In genomic region chr8:104395703-104396357, GRCm38 (mm10) we compare ENCODE assay signal across 8 mouse cellular contexts. TPM values are rescaled to one million over a fixed set of nuclear protein-coding genes. Genes with fewer than 3 reads are reported as not detected.
A peak's percentile ranks its signal among the peaks of the same experiment; 100 is the strongest.
DNase-seq lines count a peak whose midpoint lies in the region; ATAC-seq and TF ChIP-seq lines count a peak whose summit lies in the region.

TSS of gene Cmtm4 (minus strand) at chr8:104395807.

- H3K27me3 ChIP-seq in forebrain, embryonic 16.5 days (replicated peaks; ENCODE audit: control insufficient read depth, insufficient read depth, low read length): no peaks in the 10 kb centered on the region
- H3K27me3 ChIP-seq in hindbrain, embryonic 13.5 days: no peaks in the 10 kb centered on the region
- peaks cover 37% of the 10 kb centered on the region for H3K27me3 ChIP-seq in megakaryocyte, embryonic 14.5 days (replicated peaks)
- H3K27me3 ChIP-seq in stomach, embryonic 16.5 days (ENCODE audit: control insufficient read depth, insufficient read depth, low read length): no peaks in the 10 kb centered on the region

- ATAC-seq in forebrain, embryonic 16.5 days: peak; percentile 76
- peak; percentile 82 for ATAC-seq in hindbrain, embryonic 13.5 days (ENCODE audit: low FRiP score)
- peak; percentile 89 for ATAC-seq in stomach, embryonic 16.5 days (ENCODE audit: insufficient read depth, low FRiP score)

- H3K4me1 ChIP-seq in forebrain, embryonic 16.5 days (replicated peaks; ENCODE audit: control insufficient read depth, insufficient read depth, low read length): peaks cover 18% of the 10 kb centered on the region
- H3K4me1 ChIP-seq in hindbrain, embryonic 13.5 days (replicated peaks): peaks cover 20% of the 10 kb centered on the region
- peaks cover 18% of the 10 kb centered on the region for H3K4me1 ChIP-seq in megakaryocyte, embryonic 14.5 days
- peaks cover 23% of the 10 kb centered on the region; the same call in 1 of the 2 replicates for H3K4me1 ChIP-seq in stomach, embryonic 16.5 days (ENCODE audit: control insufficient read depth, insufficient read depth, low read length)

- peak within 1 kb of the TSS; percentile 86 for H3K4me3 ChIP-seq in forebrain, embryonic 16.5 days (replicated peaks; ENCODE audit: low read length)
- peak within 1 kb of the TSS; percentile 85 for H3K4me3 ChIP-seq in hindbrain, embryonic 13.5 days
- peak within 1 kb of the TSS; percentile 93 for H3K4me3 ChIP-seq in megakaryocyte, embryonic 14.5 days (replicated peaks)
- H3K4me3 ChIP-seq in stomach, embryonic 16.5 days (replicated peaks; ENCODE audit: low read length): peak within 1 kb of the TSS; percentile 90

- H3K9me3 ChIP-seq in forebrain, embryonic 16.5 days (ENCODE audit: control insufficient read depth, low read length): peaks cover 4% of the 10 kb centered on the region
- H3K9me3 ChIP-seq in hindbrain, embryonic 13.5 days: no peaks in the 10 kb centered on the region
- peaks cover 16% of the 10 kb centered on the region for H3K9me3 ChIP-seq in megakaryocyte, embryonic 14.5 days
- no peaks in the 10 kb centered on the region for H3K9me3 ChIP-seq in stomach, embryonic 16.5 days (replicated peaks; ENCODE audit: control insufficient read depth, low read length)

- intact Hi-C loops in left cerebral cortex, postnatal 14 days (cut with DNase I): no loop called here

- peak within 1 kb of the TSS; percentile 88 for H3K9ac ChIP-seq in forebrain, embryonic 16.5 days (replicated peaks; ENCODE audit: low read depth, low read length)
- H3K9ac ChIP-seq in hindbrain, embryonic 13.5 days: peak within 1 kb of the TSS; percentile 94
- peak within 1 kb of the TSS; percentile 97 for H3K9ac ChIP-seq in stomach, embryonic 16.5 days (ENCODE audit: low read length)

- TF ChIP-seq POLR2A in brain, embryonic 14.5 days (IDR thresholded peaks at IDR 0.05; ENCODE audit: borderline replicate concordance, extremely low read depth, insufficient read depth, insufficient read length, poor library complexity, severe bottlenecking): peak; percentile 54

- H3K4me2 ChIP-seq in forebrain, embryonic 16.5 days (ENCODE audit: low read length): peak within 1 kb of the TSS; percentile 92
- H3K4me2 ChIP-seq in hindbrain, embryonic 13.5 days: peak within 1 kb of the TSS; percentile 90
- peak within 1 kb of the TSS; percentile 91 for H3K4me2 ChIP-seq in stomach, embryonic 16.5 days (ENCODE audit: low read depth, low read length)

- peak; percentile 48 to 49 for DNase-seq in left cerebral cortex, adult 18-20 months (ENCODE audit: low spot score in 2 of 2)
- DNase-seq in left cerebral cortex, adult 9 months (ENCODE audit: low spot score in 2 of 2): no peak
- DNase-seq in brain, embryonic 14.5 days (ENCODE audit: low read depth): peak; percentile 69
- peak in 1 of 2 experiments; percentile 53 for DNase-seq in left cerebral cortex, postnatal 14 days (ENCODE audit: low spot score in 2 of 2)

- H3K36me3 ChIP-seq in forebrain, embryonic 16.5 days (ENCODE audit: control insufficient read depth, insufficient read depth): no peaks in the 10 kb centered on the region
- H3K36me3 ChIP-seq in hindbrain, embryonic 13.5 days: no peaks in the 10 kb centered on the region
- no peaks in the 10 kb centered on the region for H3K36me3 ChIP-seq in megakaryocyte, embryonic 14.5 days (replicated peaks; ENCODE audit: low read length)
- no peaks in the 10 kb centered on the region for H3K36me3 ChIP-seq in stomach, embryonic 16.5 days (ENCODE audit: control insufficient read depth, insufficient read depth, low read length)

- WGBS in forebrain, embryonic 16.5 days: 2% methylated on average over 25 of the region's 54 CpGs
- 6% methylated on average over 19 of the region's 54 CpGs for WGBS in hindbrain, embryonic 13.5 days
- 5% methylated on average over 14 of the region's 54 CpGs for WGBS in stomach, embryonic 16.5 days

- TF ChIP-seq CTCF in brain, embryonic 14.5 days (IDR thresholded peaks at IDR 0.05; ENCODE audit: borderline replicate concordance, extremely low read depth, insufficient read depth, insufficient read length): no peak

- peak within 1 kb of the TSS; percentile 67 for H3K27ac ChIP-seq in forebrain, embryonic 16.5 days (ENCODE audit: low read length)
- H3K27ac ChIP-seq in hindbrain, embryonic 13.5 days: peak within 1 kb of the TSS; percentile 89
- H3K27ac ChIP-seq in stomach, embryonic 16.5 days (ENCODE audit: low read length): peak within 1 kb of the TSS; percentile 90

RNA-seq across cellular contexts. Expression of gene Cmtm4, which starts in this region (rescaled TPM):
- total RNA-seq in left cerebral cortex, adult 18-20 months (2021): 10 to 100 TPM; 88.2 to 98.5 TPM
- polyA plus RNA-seq in brain, embryonic 14.5 days (2012; rRNA removed): 18.3 and 20.8 TPM in 2 replicates
- polyA plus RNA-seq in forebrain, embryonic 16.5 days (2015; fragmentation: Nextera tagmentation; extraction: Ambion mirVana): 2.8 and 3.2 TPM in 2 replicates
- 2.1 and 2.3 TPM in 2 replicates for polyA plus RNA-seq in hindbrain, embryonic 13.5 days (2015; fragmentation: Nextera tagmentation; extraction: Ambion mirVana)
- 10 to 100 TPM; 71.3 to 72.9 TPM for total RNA-seq in left cerebral cortex, postnatal 14 days (2021)
- polyA plus RNA-seq in megakaryocyte, embryonic 14.5 days (2012; ENCODE audit: insufficient read depth, low replicate concordance): 0.69 and 1.2 TPM in 2 replicates
- polyA plus RNA-seq in stomach, embryonic 16.5 days (2015; fragmentation: Nextera tagmentation; extraction: Ambion mirVana): 4.3 and 4.7 TPM in 2 replicates

Comparison
In these comparisons a context has a peak if more than half of its experiments do, and no peak if none do; other contexts are left out.
1. DNase-seq: peak in left cerebral cortex, adult 18-20 months (2 of 2) and brain, embryonic 14.5 days (single experiment); none in left cerebral cortex, adult 9 months (0 of 2).
2. Peak in every context shown above with its lines, with median percentiles within 50 percentile points of each other: ATAC-seq, H3K27ac ChIP-seq, H3K4me2 ChIP-seq, H3K4me3 ChIP-seq and H3K9ac ChIP-seq.